Mouse (Mus musculus) thymus, adult 2 months (tissue): Measurements from ENCODE around the gene Lce3b.

Experiments
- CTCF ChIP-seq: fragments of 200-500 bp; IDR thresholded peaks from 2 replicates; pipeline ENCODE4 v1.5.1; 2012; ENCODE audit warnings: mild to moderate bottlenecking, control low read depth, low read length, moderate library complexity, borderline replicate concordance; ENCODE audit not compliant: control insufficient read depth, poor library complexity, insufficient read depth; ENCODE audit errors: extremely low read depth
- POLR2A ChIP-seq: fragments of 200-500 bp; IDR thresholded peaks from 2 replicates; pipeline ENCODE4 v1.6.1; 2012; ENCODE audit warnings: mild to moderate bottlenecking, low read length, control low read depth, moderate library complexity; ENCODE audit not compliant: control insufficient read depth, poor library complexity, insufficient read depth; ENCODE audit errors: extremely low read depth

GRCm38 (mm10) chr3:92902992-92903391 lies 29.8 kb upstream of the Lce3b start:
- no peak for TF ChIP-seq CTCF
- no peak for TF ChIP-seq POLR2A
